Mouse (Mus musculus): ENCODE results near the gene Poln. TPM values are rescaled to one million over a fixed set of nuclear protein-coding genes. Genes with fewer than 3 reads are reported as not detected.

The Poln gene
- polyA plus RNA-seq, 2 experiments, result 1.3 to 1.7 TPM

GRCm38 (mm10) chr5:34169954-34170353 lies 706 bp upstream of the Poln start:
- Histone ChIP-seq H3K9ac (ENCODE audit: low read depth, low read length, severe bottlenecking) (peak overlapping the region; percentile 63), H3K4me2 (replicated peaks; ENCODE audit: low read depth, low read length, severe bottlenecking) (peak overlapping the region; percentile 56), H3K27ac (replicated peaks; ENCODE audit: low read depth, low read length) (peak overlapping the region; percentile 84), H3K36me3 (ENCODE audit: control insufficient read depth, insufficient read depth, low read length) (peaks cover 20% of the 10 kb centered on the region), H3K4me1 (ENCODE audit: control insufficient read depth, insufficient read depth, low read length) (peaks cover 9% of the 10 kb centered on the region; the same call in 1 of the 2 replicates), H3K4me3 (replicated peaks; ENCODE audit: low read length) (peak overlapping the region; percentile 71), H3K27me3 (ENCODE audit: control insufficient read depth, insufficient read depth, low read length) (no peaks in the 10 kb centered on the region), H3K9me3 (ENCODE audit: control insufficient read depth, low read length) (no peaks in the 10 kb centered on the region)
- WGBS, result 81% methylated on average over 3 of the region's 3 CpGs
- DNase-seq (ENCODE audit: low spot score) (no peak), ATAC-seq (ENCODE audit: low FRiP score, low read depth) (no peak)
- no peak for TF ChIP-seq POLR2A (IDR thresholded peaks at IDR 0.05; ENCODE audit: borderline replicate concordance, extremely low read depth, insufficient read depth, insufficient read length)

- DNase-seq (ENCODE audit: low spot score) (no peak), ATAC-seq (ENCODE audit: low FRiP score, low read depth) (no peak)
- Histone ChIP-seq H3K27me3 (ENCODE audit: control insufficient read depth, insufficient read depth, low read length) (no peaks in the 10 kb centered on the region), H3K36me3 (ENCODE audit: control insufficient read depth, insufficient read depth, low read length) (peaks cover 11% of the 10 kb centered on the region), H3K27ac (replicated peaks; ENCODE audit: low read depth, low read length) (no peak overlapping the region), H3K9ac (ENCODE audit: low read depth, low read length, severe bottlenecking) (no peak overlapping the region), H3K9me3 (ENCODE audit: control insufficient read depth, low read length) (no peaks in the 10 kb centered on the region), H3K4me2 (replicated peaks; ENCODE audit: low read depth, low read length, severe bottlenecking) (no peak overlapping the region; the same call in 1 of the 2 replicates), H3K4me3 (replicated peaks; ENCODE audit: low read length) (0 out of 2 replicates have a peak overlapping the region, but pooled peaks have one; percentile 14), H3K4me1 (ENCODE audit: control insufficient read depth, insufficient read depth, low read length) (peaks cover 9% of the 10 kb centered on the region; the same call in 1 of the 2 replicates)
- TF ChIP-seq POLR2A (IDR thresholded peaks at IDR 0.05; ENCODE audit: borderline replicate concordance, extremely low read depth, insufficient read depth, insufficient read length), result no peak
- WGBS, result 82% methylated on average over 4 of the region's 4 CpGs
Measured at GRCm38 (mm10) chr5:34167857-34168256, 1.4 kb downstream of the Poln start.

- no peak overlapping the region for H3K4me2 ChIP-seq (replicated peaks; ENCODE audit: low read depth, low read length, severe bottlenecking)
- DNase-seq (ENCODE audit: low spot score) (no peak), ATAC-seq (ENCODE audit: low FRiP score, low read depth) (no peak)
- H3K27ac ChIP-seq (replicated peaks; ENCODE audit: low read depth, low read length), result no peak overlapping the region
- H3K4me3 ChIP-seq (replicated peaks; ENCODE audit: low read length), result no peak overlapping the region
- 85% methylated on average over 4 of the region's 4 CpGs for WGBS
- H3K9me3 ChIP-seq (ENCODE audit: control insufficient read depth, low read length), result no peaks in the 10 kb centered on the region
- H3K9ac ChIP-seq (ENCODE audit: low read depth, low read length, severe bottlenecking), result no peak overlapping the region
- peaks cover 17% of the 10 kb centered on the region for H3K36me3 ChIP-seq (ENCODE audit: control insufficient read depth, insufficient read depth, low read length)
- H3K4me1 ChIP-seq (ENCODE audit: control insufficient read depth, insufficient read depth, low read length), result peaks cover 9% of the 10 kb centered on the region; the same call in 1 of the 2 replicates
- no peaks in the 10 kb centered on the region for H3K27me3 ChIP-seq (ENCODE audit: control insufficient read depth, insufficient read depth, low read length)
- no peak for TF ChIP-seq POLR2A (IDR thresholded peaks at IDR 0.05; ENCODE audit: borderline replicate concordance, extremely low read depth, insufficient read depth, insufficient read length)
Measured at GRCm38 (mm10) chr5:34165793-34166192, 3.5 kb downstream of the Poln start.

GRCm38 (mm10) chr5:34148476-34148875 lies 20.8 kb downstream of the Poln start:
- Histone ChIP-seq H3K36me3 (ENCODE audit: control insufficient read depth, insufficient read depth, low read length) (peaks cover under 1% of the 10 kb centered on the region; the same call in 1 of the 2 replicates), H3K4me1 (ENCODE audit: control insufficient read depth, insufficient read depth, low read length) (no peaks in the 10 kb centered on the region), H3K4me2 (replicated peaks; ENCODE audit: low read depth, low read length, severe bottlenecking) (no peak overlapping the region), H3K9ac (ENCODE audit: low read depth, low read length, severe bottlenecking) (no peak overlapping the region), H3K27ac (replicated peaks; ENCODE audit: low read depth, low read length) (no peak overlapping the region), H3K27me3 (ENCODE audit: control insufficient read depth, insufficient read depth, low read length) (no peaks in the 10 kb centered on the region), H3K9me3 (ENCODE audit: control insufficient read depth, low read length) (no peaks in the 10 kb centered on the region), H3K4me3 (replicated peaks; ENCODE audit: low read length) (no peak overlapping the region)
- no peak for DNase-seq (ENCODE audit: low spot score)
- no peak for TF ChIP-seq POLR2A (IDR thresholded peaks at IDR 0.05; ENCODE audit: borderline replicate concordance, extremely low read depth, insufficient read depth, insufficient read length)
- no peak for ATAC-seq (ENCODE audit: low FRiP score, low read depth)

GRCm38 (mm10) chr5:34147554-34147953 lies 21.7 kb downstream of the Poln start:
- Histone ChIP-seq H3K4me3 (replicated peaks; ENCODE audit: low read length) (no peak overlapping the region), H3K4me2 (replicated peaks; ENCODE audit: low read depth, low read length, severe bottlenecking) (no peak overlapping the region), H3K27ac (replicated peaks; ENCODE audit: low read depth, low read length) (no peak overlapping the region), H3K27me3 (ENCODE audit: control insufficient read depth, insufficient read depth, low read length) (no peaks in the 10 kb centered on the region), H3K36me3 (ENCODE audit: control insufficient read depth, insufficient read depth, low read length) (no peaks in the 10 kb centered on the region), H3K9ac (ENCODE audit: low read depth, low read length, severe bottlenecking) (no peak overlapping the region), H3K9me3 (ENCODE audit: control insufficient read depth, low read length) (no peaks in the 10 kb centered on the region), H3K4me1 (ENCODE audit: control insufficient read depth, insufficient read depth, low read length) (no peaks in the 10 kb centered on the region)
- TF ChIP-seq POLR2A (IDR thresholded peaks at IDR 0.05; ENCODE audit: borderline replicate concordance, extremely low read depth, insufficient read depth, insufficient read length), result no peak
- DNase-seq (ENCODE audit: low spot score) (no peak), ATAC-seq (ENCODE audit: low FRiP score, low read depth) (no peak)
- WGBS, result 91% methylated on average over 3 of the region's 3 CpGs

GRCm38 (mm10) chr5:34139751-34140150 lies 29.5 kb downstream of the Poln start:
- H3K9me3 ChIP-seq (ENCODE audit: control insufficient read depth, low read length), result no peaks in the 10 kb centered on the region
- H3K27me3 ChIP-seq (ENCODE audit: control insufficient read depth, insufficient read depth, low read length), result no peaks in the 10 kb centered on the region
- DNase-seq (ENCODE audit: low spot score) (peak; percentile 18), ATAC-seq (ENCODE audit: low FRiP score, low read depth) (no peak)
- no peak overlapping the region for H3K9ac ChIP-seq (ENCODE audit: low read depth, low read length, severe bottlenecking)
- H3K36me3 ChIP-seq (ENCODE audit: control insufficient read depth, insufficient read depth, low read length), result no peaks in the 10 kb centered on the region
- WGBS, result 4% methylated on average over 1 of the region's 1 CpGs
- no peak overlapping the region for H3K4me3 ChIP-seq (replicated peaks; ENCODE audit: low read length)
- TF ChIP-seq POLR2A (IDR thresholded peaks at IDR 0.05; ENCODE audit: borderline replicate concordance, extremely low read depth, insufficient read depth, insufficient read length), result no peak
- H3K4me1 ChIP-seq (ENCODE audit: control insufficient read depth, insufficient read depth, low read length), result no peaks in the 10 kb centered on the region
- no peak overlapping the region for H3K4me2 ChIP-seq (replicated peaks; ENCODE audit: low read depth, low read length, severe bottlenecking)
- no peak overlapping the region for H3K27ac ChIP-seq (replicated peaks; ENCODE audit: low read depth, low read length)
